Mouse (Mus musculus) hindbrain, embryonic 14.5 days (tissue): ENCODE data around the gene Pank4. TPM values are rescaled to one million over a fixed set of nuclear protein-coding genes. Genes with fewer than 3 reads are reported as not detected.

ENCODE experiments used
- ATAC-seq: fragments of 200-750 bp; cut with Nextera tagmentation; 2 replicates; pipeline ENCODE4 v1.8.0; 2017; ENCODE audit warnings: moderate number of reproducible peaks, mild to moderate bottlenecking, moderate TSS enrichment, moderate library complexity; ENCODE audit not compliant: low FRiP score
- DNase-seq: peaks from one replicate; pipeline ENCODE4 v3.0.0-alpha.2; 2015; ENCODE audit warnings: low spot score
- H3K27ac ChIP-seq: fragments of 300-500 bp; sonication (generic); 2 replicates; pipeline ENCODE4 v1.5.1; 2014; ENCODE audit warnings: mild to moderate bottlenecking, moderate library complexity
- H3K27me3 ChIP-seq: fragments of 300-500 bp; sonication (generic); 2 replicates; pipeline ENCODE4 v1.6.1; 2014; ENCODE audit warnings: mild to moderate bottlenecking, low read length, mixed read lengths; ENCODE audit not compliant: control insufficient read depth, insufficient read depth
- H3K36me3 ChIP-seq: fragments of 300-500 bp; sonication (generic); replicated peaks from 2 replicates; pipeline ENCODE4 v1.6.1; 2014; ENCODE audit not compliant: control insufficient read depth, insufficient read depth
- H3K4me1 ChIP-seq: fragments of 300-500 bp; sonication (generic); replicated peaks from 2 replicates; pipeline ENCODE4 v1.6.1; 2014; ENCODE audit warnings: antibody characterized with exemption, low read length, mixed read lengths; ENCODE audit not compliant: control insufficient read depth, insufficient read depth
- H3K4me2 ChIP-seq: fragments of 300-500 bp; sonication (generic); replicated peaks from 2 replicates; pipeline ENCODE4 v1.6.1; 2014; ENCODE audit warnings: mild to moderate bottlenecking, moderate library complexity
- H3K4me3 ChIP-seq: fragments of 300-500 bp; sonication (generic); replicated peaks from 2 replicates; pipeline ENCODE4 v1.5.1; 2014; ENCODE audit warnings: mild to moderate bottlenecking, low read length
- H3K9ac ChIP-seq: fragments of 300-500 bp; sonication (generic); 2 replicates; pipeline ENCODE4 v1.6.1; 2014
- H3K9me3 ChIP-seq: fragments of 300-500 bp; sonication (generic); 2 replicates; pipeline ENCODE4 v1.6.1; 2016; ENCODE audit warnings: low read length; ENCODE audit not compliant: control insufficient read depth
- WGBS: fragments of 180-500 bp; shearing (Covaris S2); extraction: QIAGEN DNeasy Blood & Tissue Kit; methylation state at CpG from one replicate; pipeline ENCODE4 v1.1.7; 2014; 5-methylcytosine and 5-hydroxymethylcytosine counted together
- polyA plus RNA-seq: library from polyadenylated mRNA; unstranded; fragments of >200 nt; fragmentation: Nextera tagmentation; extraction: Ambion mirVana; gene quantifications from 2 replicates; pipeline ENCODE4 v1.2.1, GENCODE M21; 2014

Pank4 gene
- polyA plus RNA-seq = 34.1 and 34.4 TPM in 2 replicates

DNA sequence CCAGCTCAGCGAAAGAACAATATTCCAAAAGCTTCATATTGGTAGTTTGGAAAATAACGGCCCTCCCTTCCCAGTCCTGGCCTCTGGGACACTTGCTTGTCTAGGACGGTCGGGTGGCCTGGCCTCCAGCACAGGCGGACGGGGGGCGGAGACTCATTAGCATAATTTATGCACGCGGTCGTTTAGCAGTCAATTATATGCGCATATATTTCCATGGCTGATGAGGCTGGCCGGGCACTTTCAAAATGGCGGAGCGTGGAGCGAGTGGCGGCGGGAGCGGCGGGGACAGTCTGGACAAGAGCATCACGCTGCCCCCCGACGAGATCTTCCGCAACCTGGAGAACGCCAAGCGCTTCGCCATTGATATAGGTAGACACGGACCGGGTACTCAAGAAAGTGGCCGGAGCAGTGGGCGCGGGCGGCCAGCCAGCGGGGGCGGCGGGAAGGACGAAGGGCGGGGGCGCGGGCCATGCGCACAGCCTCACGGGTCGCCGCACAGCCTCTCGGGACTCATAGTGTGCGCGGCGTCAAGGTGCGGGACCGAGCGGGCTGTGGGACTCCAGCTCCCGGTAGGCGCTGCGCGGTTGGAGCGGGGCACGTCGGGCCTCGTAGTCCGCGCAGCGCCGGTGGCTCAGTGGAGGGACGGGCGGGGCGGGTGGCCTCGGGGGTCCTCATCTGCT, at the start of gene Pank4:
Gene Pank4, plus strand, starts transcription at position 223 of the 680 bp plus-strand sequence.
- H3K4me2 ChIP-seq = peak within 1 kb of the TSS; percentile 80
- H3K4me3 ChIP-seq = peak within 1 kb of the TSS; percentile 65
- peaks cover 2% of the 10 kb centered on the region; the same call in 1 of the 2 replicates for H3K36me3 ChIP-seq
- H3K27ac ChIP-seq = peak within 1 kb of the TSS; percentile 91
- ATAC-seq = peak; percentile 90
- peak within 1 kb of the TSS; percentile 81 for H3K9ac ChIP-seq
- H3K27me3 ChIP-seq = peaks cover 14% of the 10 kb centered on the region
- H3K9me3 ChIP-seq = no peaks in the 10 kb centered on the region
- WGBS = under 1% methylated on average over 60 of the region's 66 CpGs
- peak; percentile 91 for DNase-seq
- peaks cover 60% of the 10 kb centered on the region for H3K4me1 ChIP-seq

DNA sequence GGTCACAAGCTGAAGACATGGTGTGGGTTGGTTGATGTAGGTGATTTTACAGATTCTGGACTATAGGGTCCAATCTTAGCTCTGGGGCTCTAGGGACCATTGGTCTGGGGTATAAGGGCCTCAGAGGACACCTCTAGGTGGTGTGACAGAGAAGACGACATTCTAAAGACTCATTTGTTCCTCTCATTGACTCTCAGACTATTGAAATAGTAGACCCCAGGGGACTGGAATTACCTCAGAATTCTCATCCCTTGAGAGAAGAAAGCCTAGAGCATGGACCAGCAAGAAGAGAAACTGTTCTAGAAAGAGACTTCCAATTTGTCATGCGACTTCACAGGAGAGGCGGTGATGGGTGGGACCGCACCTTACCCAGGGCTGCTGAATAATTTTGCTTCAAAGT, 49.7 kb upstream of the Pank4 start:
- Histone ChIP-seq H3K27ac (no peak overlapping the region), H3K9ac (no peak overlapping the region), H3K4me3 (no peak overlapping the region), H3K9me3 (no peaks in the 10 kb centered on the region), H3K27me3 (no peaks in the 10 kb centered on the region), H3K4me2 (no peak overlapping the region), H3K4me1 (no peaks in the 10 kb centered on the region), H3K36me3 (no peaks in the 10 kb centered on the region)
- ATAC-seq (no peak), DNase-seq (no peak)
- WGBS = 93% methylated on average over 4 of the region's 4 CpGs

DNA sequence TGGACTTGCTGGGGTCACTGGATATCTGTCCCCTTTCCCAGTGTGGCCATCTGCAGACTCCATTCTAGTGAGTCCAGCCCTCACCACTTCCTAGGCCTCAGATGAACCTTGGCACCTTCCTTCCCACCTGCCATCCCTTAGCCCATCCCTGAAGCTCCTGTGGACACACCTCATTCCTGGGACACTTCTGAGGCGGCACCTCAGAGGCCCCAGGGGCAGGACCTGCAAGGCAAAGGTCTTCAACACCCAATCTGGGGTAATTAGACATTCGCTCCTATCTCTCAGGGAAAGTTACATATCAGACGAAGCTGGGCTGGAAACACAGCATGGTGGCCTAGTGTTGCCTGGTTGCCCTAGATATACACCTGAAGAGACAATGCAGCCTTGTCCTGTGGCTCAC, 49.2 kb upstream of the Pank4 start:
- DNase-seq (no peak), ATAC-seq (no peak)
- Histone ChIP-seq H3K4me3 (no peak overlapping the region), H3K27ac (no peak overlapping the region), H3K4me1 (no peaks in the 10 kb centered on the region), H3K9ac (no peak overlapping the region), H3K9me3 (no peaks in the 10 kb centered on the region), H3K4me2 (no peak overlapping the region), H3K36me3 (no peaks in the 10 kb centered on the region), H3K27me3 (no peaks in the 10 kb centered on the region)
- 83% methylated on average over 3 of the region's 3 CpGs for WGBS

DNA sequence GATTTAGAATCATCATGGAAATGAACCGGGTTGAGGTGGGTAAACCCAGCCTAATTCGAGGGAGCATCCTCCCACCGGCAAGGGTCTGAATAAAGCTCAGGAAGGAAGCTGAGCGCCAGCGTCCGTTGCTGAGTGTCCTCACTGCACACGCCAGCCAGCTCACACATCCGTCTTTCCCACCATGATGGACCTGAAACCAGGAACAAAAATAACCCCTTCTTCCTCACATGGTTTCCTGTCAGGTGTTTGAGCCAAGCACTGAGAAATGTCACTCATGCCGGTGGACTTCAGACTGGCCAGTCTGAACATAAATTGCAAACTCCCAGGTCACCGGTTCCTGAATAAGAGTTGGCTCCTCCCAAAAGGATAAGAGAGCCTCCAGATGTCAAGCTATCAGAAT, 48.6 kb upstream of the Pank4 start:
- Histone ChIP-seq H3K4me2 (no peak overlapping the region), H3K36me3 (no peaks in the 10 kb centered on the region), H3K27me3 (no peaks in the 10 kb centered on the region), H3K4me1 (no peaks in the 10 kb centered on the region), H3K9ac (no peak overlapping the region), H3K4me3 (no peak overlapping the region), H3K9me3 (no peaks in the 10 kb centered on the region), H3K27ac (no peak overlapping the region)
- ATAC-seq (no peak), DNase-seq (no peak)
- WGBS = 87% methylated on average over 10 of the region's 10 CpGs

- ATAC-seq = no peak
- no peak overlapping the region for H3K9ac ChIP-seq
- no peaks in the 10 kb centered on the region for H3K4me1 ChIP-seq
- no peak overlapping the region for H3K4me2 ChIP-seq
- no peak for DNase-seq
- H3K9me3 ChIP-seq = no peaks in the 10 kb centered on the region
- H3K27me3 ChIP-seq = no peaks in the 10 kb centered on the region
- H3K4me3 ChIP-seq = no peak overlapping the region
- H3K27ac ChIP-seq = no peak overlapping the region
- WGBS = 91% methylated on average over 4 of the region's 4 CpGs
- no peaks in the 10 kb centered on the region for H3K36me3 ChIP-seq
Measured at GRCm38 (mm10) chr4:154916662-154917061, 47.3 kb upstream of the Pank4 start.

GRCm38 (mm10) chr4:154922291-154922690, 41.6 kb upstream of the Pank4 start:
- Histone ChIP-seq H3K4me2 (no peak overlapping the region), H3K4me3 (no peak overlapping the region), H3K36me3 (no peaks in the 10 kb centered on the region), H3K4me1 (no peaks in the 10 kb centered on the region), H3K9ac (no peak overlapping the region), H3K27ac (no peak overlapping the region), H3K27me3 (no peaks in the 10 kb centered on the region), H3K9me3 (no peaks in the 10 kb centered on the region)
- 83% methylated on average over 4 of the region's 4 CpGs for WGBS
- DNase-seq (no peak), ATAC-seq (no peak)

DNA sequence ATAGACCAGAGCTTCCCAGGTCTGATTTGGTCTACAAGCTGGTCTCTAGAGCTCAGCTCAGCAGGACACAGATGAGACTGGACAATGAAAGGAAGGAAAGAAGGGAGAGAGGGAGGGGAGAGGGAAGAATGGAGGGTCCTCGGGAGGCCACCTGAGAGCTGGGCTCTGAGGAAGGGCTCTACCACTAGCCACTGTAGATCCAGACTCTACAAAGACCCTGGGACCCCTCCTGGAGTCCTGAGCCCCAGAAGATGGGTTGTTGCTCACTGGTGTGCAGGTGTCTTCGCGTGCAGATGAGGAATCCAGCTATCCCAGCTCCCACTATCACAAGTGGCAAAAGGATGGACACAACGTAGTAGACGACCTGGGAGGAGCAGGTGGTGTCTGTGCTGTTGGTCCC, 41.0 kb upstream of the Pank4 start:
- Histone ChIP-seq H3K4me2 (no peak overlapping the region), H3K36me3 (no peaks in the 10 kb centered on the region), H3K4me1 (no peaks in the 10 kb centered on the region), H3K4me3 (no peak overlapping the region), H3K9ac (no peak overlapping the region), H3K9me3 (no peaks in the 10 kb centered on the region), H3K27me3 (no peaks in the 10 kb centered on the region), H3K27ac (no peak overlapping the region)
- WGBS = 85% methylated on average over 5 of the region's 5 CpGs
- no peak for ATAC-seq
- no peak for DNase-seq

DNA sequence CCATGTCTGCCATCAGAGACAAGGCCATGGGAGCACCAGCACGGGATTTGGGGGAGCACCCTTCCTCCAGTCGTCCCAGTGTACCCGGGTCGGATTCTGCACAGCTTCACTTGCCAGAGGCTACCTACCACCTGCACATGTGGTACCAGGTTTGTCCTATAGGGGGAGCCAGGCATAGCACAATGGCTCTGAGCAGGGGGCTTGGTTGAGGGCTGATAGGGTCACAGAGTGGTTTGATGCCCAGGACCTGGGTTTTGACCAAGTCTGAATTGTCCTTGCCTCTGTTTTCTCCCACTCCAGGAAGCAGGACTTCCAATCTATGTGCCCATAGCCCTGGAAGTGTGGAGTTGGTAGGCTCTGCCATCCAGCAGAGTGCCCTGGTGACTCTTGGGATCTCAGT, 38.5 kb upstream of the Pank4 start:
- Histone ChIP-seq H3K4me1 (no peaks in the 10 kb centered on the region), H3K9ac (no peak overlapping the region), H3K9me3 (no peaks in the 10 kb centered on the region), H3K27ac (no peak overlapping the region), H3K36me3 (no peaks in the 10 kb centered on the region), H3K27me3 (no peaks in the 10 kb centered on the region), H3K4me2 (no peak overlapping the region), H3K4me3 (no peak overlapping the region)
- WGBS = 49% methylated on average over 4 of the region's 4 CpGs
- DNase-seq = no peak
- no peak for ATAC-seq

DNA sequence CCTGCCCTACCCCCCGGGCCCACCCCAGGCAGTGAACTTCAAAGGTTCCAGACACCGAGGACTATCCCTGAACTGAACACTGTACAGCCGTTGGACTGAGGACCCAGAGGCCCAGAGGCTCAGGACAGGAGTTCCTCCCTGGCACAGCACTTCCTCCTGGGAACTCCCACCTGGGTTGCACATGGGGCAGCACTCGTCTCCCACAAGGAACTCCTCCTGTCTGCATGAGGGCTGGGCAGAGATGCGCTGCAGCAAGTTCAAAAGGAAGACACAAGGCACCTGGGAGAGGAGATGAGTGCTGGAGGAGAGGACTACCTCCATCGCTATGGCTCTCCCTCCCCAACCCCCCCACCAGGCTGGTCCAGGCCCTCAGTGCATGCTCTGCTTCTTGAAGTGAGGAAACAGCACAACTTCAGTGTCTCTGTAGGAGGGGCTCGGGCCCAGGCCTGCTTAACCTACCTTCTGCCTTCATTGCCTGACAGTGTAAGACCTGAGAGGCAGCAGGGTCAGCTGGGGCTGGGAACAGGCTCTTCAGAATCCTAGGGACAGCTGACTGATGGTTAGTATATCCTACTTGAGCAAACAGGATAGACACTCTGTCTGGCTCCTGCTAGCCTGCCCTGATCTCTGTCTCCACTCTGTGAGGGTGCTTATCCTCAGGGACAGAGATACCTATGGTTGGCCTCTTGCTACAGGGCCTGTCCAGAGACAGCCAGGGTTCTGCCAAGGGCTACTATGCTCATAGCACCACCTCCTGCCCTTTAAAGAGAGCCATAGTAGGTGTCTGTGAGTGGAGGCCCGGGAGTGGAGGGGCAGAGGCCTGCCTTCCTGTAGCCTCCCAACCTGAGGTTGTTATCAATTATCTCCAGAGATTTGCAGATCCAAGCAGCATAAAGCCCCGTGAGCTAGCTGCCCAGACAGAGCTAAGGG, 36.7 kb upstream of the Pank4 start:
- Histone ChIP-seq H3K27me3 (no peaks in the 10 kb centered on the region), H3K4me3 (no peak overlapping the region), H3K4me2 (no peak overlapping the region), H3K9me3 (no peaks in the 10 kb centered on the region), H3K27ac (no peak overlapping the region), H3K36me3 (no peaks in the 10 kb centered on the region), H3K9ac (no peak overlapping the region), H3K4me1 (no peaks in the 10 kb centered on the region)
- WGBS = 77% methylated on average over 9 of the region's 9 CpGs
- ATAC-seq (no peak), DNase-seq (no peak)
